Mouse (Mus musculus) heart, embryonic 14.5 days (tissue): ENCODE data around the gene F2rl3. TPM values are rescaled to one million over a fixed set of nuclear protein-coding genes. Genes with fewer than 3 reads are reported as not detected.
A peak's percentile ranks its signal among the peaks of the same experiment; 100 is the strongest.

ENCODE experiments used
- ATAC-seq: fragments of 200-750 bp; cut with Nextera tagmentation; 2 replicates; pipeline ENCODE4 v1.8.0; 2017; ENCODE audit warnings: low read depth, moderate TSS enrichment; ENCODE audit not compliant: insufficient number of reproducible peaks, insufficient read depth, low FRiP score
- H3K27ac ChIP-seq, 2 experiments: fragments of 200-500 bp in 1 of 2; fragments of 300-500 bp in 1 of 2; sonication (generic) in 1 of 2; replicated peaks in 1 of 2; 2 replicates each; pipeline ENCODE4 v1.5.1; 2012 to 2014; ENCODE audit warnings: low read depth in 2 of 2, low read length in 2 of 2, control low read depth in 1 of 2, mild to moderate bottlenecking in 1 of 2, mixed read lengths in 1 of 2; ENCODE audit not compliant: control insufficient read depth in 1 of 2, insufficient read depth in 1 of 2
- H3K27me3 ChIP-seq: fragments of 300-500 bp; sonication (generic); 2 replicates; pipeline ENCODE4 v1.6.1; 2014; ENCODE audit warnings: mild to moderate bottlenecking, low read length, control low read depth; ENCODE audit not compliant: control insufficient read depth, insufficient read depth
- H3K36me3 ChIP-seq: fragments of 300-500 bp; sonication (generic); 2 replicates; pipeline ENCODE4 v1.6.1; 2014; ENCODE audit warnings: mild to moderate bottlenecking, control low read depth, low read length, mixed read lengths; ENCODE audit not compliant: control insufficient read depth, insufficient read depth
- H3K4me1 ChIP-seq, 2 experiments: fragments of 200-500 bp in 1 of 2; fragments of 300-500 bp in 1 of 2; sonication (generic) in 1 of 2; 2 replicates each; pipeline ENCODE4 v1.6.1; 2012 to 2014; ENCODE audit warnings: low read length in 2 of 2, control low read depth in 1 of 2, mixed read lengths in 1 of 2; ENCODE audit not compliant: control insufficient read depth in 2 of 2, insufficient read depth in 2 of 2
- H3K4me2 ChIP-seq: fragments of 300-500 bp; sonication (generic); 2 replicates; pipeline ENCODE4 v1.6.1; 2014; ENCODE audit warnings: mild to moderate bottlenecking, low read length
- H3K4me3 ChIP-seq, 2 experiments: fragments of 200-500 bp in 1 of 2; fragments of 300-500 bp in 1 of 2; sonication (generic) in 1 of 2; 2 replicates each; pipeline ENCODE4 v1.5.1; 2012 to 2014; ENCODE audit warnings: low read length in 2 of 2, mild to moderate bottlenecking in 2 of 2, control low read depth in 1 of 2, low read depth in 1 of 2, moderate library complexity in 1 of 2; ENCODE audit not compliant: control insufficient read depth in 1 of 2, insufficient read depth in 1 of 2
- H3K9ac ChIP-seq: fragments of 300-500 bp; sonication (generic); 2 replicates; pipeline ENCODE4 v1.6.1; 2014; ENCODE audit warnings: mild to moderate bottlenecking, low read length
- H3K9me3 ChIP-seq: fragments of 300-500 bp; sonication (generic); 2 replicates; pipeline ENCODE4 v1.6.1; 2016; ENCODE audit warnings: low read length, control low read depth; ENCODE audit not compliant: control insufficient read depth
- WGBS: fragments of 180-500 bp; shearing (Covaris S2); extraction: QIAGEN DNeasy Blood & Tissue Kit; methylation state at CpG from one replicate; pipeline ENCODE4 v1.1.7; 2014; 5-methylcytosine and 5-hydroxymethylcytosine counted together
- polyA plus RNA-seq: library from polyadenylated mRNA; unstranded; fragments of >200 nt; fragmentation: Nextera tagmentation; extraction: Ambion mirVana; gene quantifications from 2 replicates; pipeline ENCODE4 v1.2.1, GENCODE M21; 2014

The F2rl3 gene
- polyA plus RNA-seq, 1 experiment from 2014 or later, result 0.59 TPM

- Histone ChIP-seq H3K27ac (peak overlapping the region in 1 of 2 experiments; percentile 60; a peak in 1 of 4 replicates), H3K27me3 (no peaks in the 10 kb centered on the region), H3K4me2 (no peak overlapping the region), H3K9ac (no peak overlapping the region), H3K9me3 (no peaks in the 10 kb centered on the region), H3K4me1 (no peaks in the 10 kb centered on the region), H3K36me3 (peaks cover 98% of the 10 kb centered on the region), H3K4me3 (no peak overlapping the region)
- peak; percentile 64 for ATAC-seq
- WGBS, result 68% methylated on average over 5 of the region's 5 CpGs
Measured at GRCm38 (mm10) chr8:72735001-72735400, 26.7 kb upstream of the F2rl3 start.

GRCm38 (mm10) chr8:72736868-72737267, 24.8 kb upstream of the F2rl3 start:
- no peak overlapping the region for H3K4me3 ChIP-seq
- peaks cover 93% of the 10 kb centered on the region for H3K36me3 ChIP-seq
- no peaks in the 10 kb centered on the region for H3K4me1 ChIP-seq
- H3K4me2 ChIP-seq, result no peak overlapping the region
- H3K9me3 ChIP-seq, result no peaks in the 10 kb centered on the region
- H3K9ac ChIP-seq, result no peak overlapping the region
- no peak overlapping the region for H3K27ac ChIP-seq
- no peak for ATAC-seq
- no peaks in the 10 kb centered on the region for H3K27me3 ChIP-seq

GRCm38 (mm10) chr8:72746061-72746460, 15.6 kb upstream of the F2rl3 start:
- no peak for ATAC-seq
- WGBS, result 49% methylated on average over 5 of the region's 5 CpGs

GRCm38 (mm10) chr8:72749846-72750245, 11.8 kb upstream of the F2rl3 start:
- H3K27ac ChIP-seq, result no peak overlapping the region
- 88% methylated on average over 26 of the region's 26 CpGs for WGBS
- no peak for ATAC-seq

More at GRCm38 (mm10) chr8:72746061-72746460, 15.6 kb upstream of the F2rl3 start:
- H3K4me3 ChIP-seq, result no peak overlapping the region
- H3K9me3 ChIP-seq, result no peaks in the 10 kb centered on the region
- no peaks in the 10 kb centered on the region for H3K27me3 ChIP-seq
- no peak overlapping the region for H3K27ac ChIP-seq
- no peak overlapping the region for H3K4me2 ChIP-seq
- H3K9ac ChIP-seq, result no peak overlapping the region
- H3K36me3 ChIP-seq, result peaks cover 99% of the 10 kb centered on the region
- H3K4me1 ChIP-seq, result no peaks in the 10 kb centered on the region

GRCm38 (mm10) chr8:72750266-72750665, 11.4 kb upstream of the F2rl3 start:
- 95% methylated on average over 6 of the region's 6 CpGs for WGBS
- ATAC-seq, result no peak
- Histone ChIP-seq H3K4me3 (no peak overlapping the region), H3K9me3 (no peaks in the 10 kb centered on the region), H3K4me2 (no peak overlapping the region), H3K27ac (no peak overlapping the region), H3K9ac (no peak overlapping the region), H3K36me3 (peaks cover 97% of the 10 kb centered on the region), H3K4me1 (no peaks in the 10 kb centered on the region), H3K27me3 (no peaks in the 10 kb centered on the region)

More at GRCm38 (mm10) chr8:72749846-72750245, 11.8 kb upstream of the F2rl3 start:
- Histone ChIP-seq H3K36me3 (peaks cover 100% of the 10 kb centered on the region), H3K4me1 (no peaks in the 10 kb centered on the region), H3K4me2 (no peak overlapping the region), H3K27me3 (no peaks in the 10 kb centered on the region), H3K9me3 (no peaks in the 10 kb centered on the region), H3K4me3 (no peak overlapping the region), H3K9ac (no peak overlapping the region)

- 86% methylated on average over 3 of the region's 3 CpGs for WGBS
- Histone ChIP-seq H3K4me1 (no peaks in the 10 kb centered on the region), H3K27me3 (no peaks in the 10 kb centered on the region), H3K4me3 (no peak overlapping the region), H3K9me3 (no peaks in the 10 kb centered on the region), H3K4me2 (no peak overlapping the region), H3K27ac (no peak overlapping the region), H3K36me3 (peaks cover 97% of the 10 kb centered on the region), H3K9ac (no peak overlapping the region)
- ATAC-seq, result no peak
Measured at GRCm38 (mm10) chr8:72751126-72751525, 10.6 kb upstream of the F2rl3 start.

- Histone ChIP-seq H3K4me2 (no peak overlapping the region), H3K4me3 (no peak overlapping the region), H3K4me1 (no peaks in the 10 kb centered on the region), H3K9ac (no peak overlapping the region), H3K9me3 (no peaks in the 10 kb centered on the region), H3K36me3 (peaks cover 97% of the 10 kb centered on the region), H3K27me3 (no peaks in the 10 kb centered on the region), H3K27ac (no peak overlapping the region)
- 66% methylated on average over 3 of the region's 3 CpGs for WGBS
- no peak for ATAC-seq
Measured at GRCm38 (mm10) chr8:72752289-72752688, 9.4 kb upstream of the F2rl3 start.

GRCm38 (mm10) chr8:72753165-72753564, 8.5 kb upstream of the F2rl3 start:
- H3K27ac ChIP-seq, result no peak overlapping the region

More at GRCm38 (mm10) chr8:72753165-72753564, 8.5 kb upstream of the F2rl3 start:
- H3K27me3 ChIP-seq, result no peaks in the 10 kb centered on the region
- H3K4me1 ChIP-seq, result no peaks in the 10 kb centered on the region
- ATAC-seq, result no peak
- no peak overlapping the region for H3K9ac ChIP-seq
- 98% methylated on average over 9 of the region's 9 CpGs for WGBS
- peaks cover 97% of the 10 kb centered on the region for H3K36me3 ChIP-seq
- no peaks in the 10 kb centered on the region for H3K9me3 ChIP-seq
- H3K4me2 ChIP-seq, result no peak overlapping the region
- H3K4me3 ChIP-seq, result no peak overlapping the region
